Mouse (Mus musculus): ENCODE data around the gene Elovl7.

Elovl7 gene

GRCm38 (mm10) chr13:108325871-108326270, 111.7 kb downstream of the Elovl7 start:
- in situ Hi-C loops (cut with MboI; ENCODE audit: low pct_unique_long_range_greater_than_20kb in 1 of 2, low sequenced_read_pairs in 2 of 2, unreplicated experiment in 1 of 2): loop anchor here in 1 of 2 experiments (10.0 kb wide), 1 partner anchor 161 kb away; no protein-coding TSS in a partner anchor

GRCm38 (mm10) chr13:108326351-108326750, 112.1 kb downstream of the Elovl7 start:
- in situ Hi-C loops (cut with MboI; ENCODE audit: low pct_unique_long_range_greater_than_20kb in 1 of 2, low sequenced_read_pairs in 2 of 2, unreplicated experiment in 1 of 2): loop anchor here in 1 of 2 experiments (10.0 kb wide), 1 partner anchor 162 kb away; no protein-coding TSS in a partner anchor

GRCm38 (mm10) chr13:108327047-108327446, 112.8 kb downstream of the Elovl7 start:
- in situ Hi-C loops (cut with MboI; ENCODE audit: low pct_unique_long_range_greater_than_20kb in 1 of 2, low sequenced_read_pairs in 2 of 2, unreplicated experiment in 1 of 2): loop anchor here in 1 of 2 experiments (10.0 kb wide), 1 partner anchor 162 kb away; no protein-coding TSS in a partner anchor

- in situ Hi-C loops (cut with MboI; ENCODE audit: low pct_unique_long_range_greater_than_20kb in 1 of 2, low sequenced_read_pairs in 2 of 2, unreplicated experiment in 1 of 2): loop anchor here in 1 of 2 experiments (10.0 kb wide), 1 partner anchor 164 kb away; no protein-coding TSS in a partner anchor
Measured at GRCm38 (mm10) chr13:108328406-108329180, 114.4 kb downstream of the Elovl7 start.

GRCm38 (mm10) chr13:108329693-108330092, 115.5 kb downstream of the Elovl7 start:
- in situ Hi-C loops (cut with MboI; ENCODE audit: low pct_unique_long_range_greater_than_20kb in 1 of 2, low sequenced_read_pairs in 2 of 2, unreplicated experiment in 1 of 2): loop anchor here (10.0 kb wide), 2 partner anchors 135 to 165 kb away; no protein-coding TSS in a partner anchor
